Mouse (Mus musculus): ENCODE data around the gene Gbp6. TPM values are rescaled to one million over a fixed set of nuclear protein-coding genes. Genes with fewer than 3 reads are reported as not detected.
"Not testable (repeated sequence)": the region's sequence is repeated elsewhere in the genome, so short reads cannot be mapped to it uniquely, and the experiment has no call there.

Gene Gbp6
- 3.1 and 4.5 TPM in 2 replicates for polyA plus RNA-seq (2015; fragmentation: Nextera tagmentation; extraction: Ambion mirVana)

DNA sequence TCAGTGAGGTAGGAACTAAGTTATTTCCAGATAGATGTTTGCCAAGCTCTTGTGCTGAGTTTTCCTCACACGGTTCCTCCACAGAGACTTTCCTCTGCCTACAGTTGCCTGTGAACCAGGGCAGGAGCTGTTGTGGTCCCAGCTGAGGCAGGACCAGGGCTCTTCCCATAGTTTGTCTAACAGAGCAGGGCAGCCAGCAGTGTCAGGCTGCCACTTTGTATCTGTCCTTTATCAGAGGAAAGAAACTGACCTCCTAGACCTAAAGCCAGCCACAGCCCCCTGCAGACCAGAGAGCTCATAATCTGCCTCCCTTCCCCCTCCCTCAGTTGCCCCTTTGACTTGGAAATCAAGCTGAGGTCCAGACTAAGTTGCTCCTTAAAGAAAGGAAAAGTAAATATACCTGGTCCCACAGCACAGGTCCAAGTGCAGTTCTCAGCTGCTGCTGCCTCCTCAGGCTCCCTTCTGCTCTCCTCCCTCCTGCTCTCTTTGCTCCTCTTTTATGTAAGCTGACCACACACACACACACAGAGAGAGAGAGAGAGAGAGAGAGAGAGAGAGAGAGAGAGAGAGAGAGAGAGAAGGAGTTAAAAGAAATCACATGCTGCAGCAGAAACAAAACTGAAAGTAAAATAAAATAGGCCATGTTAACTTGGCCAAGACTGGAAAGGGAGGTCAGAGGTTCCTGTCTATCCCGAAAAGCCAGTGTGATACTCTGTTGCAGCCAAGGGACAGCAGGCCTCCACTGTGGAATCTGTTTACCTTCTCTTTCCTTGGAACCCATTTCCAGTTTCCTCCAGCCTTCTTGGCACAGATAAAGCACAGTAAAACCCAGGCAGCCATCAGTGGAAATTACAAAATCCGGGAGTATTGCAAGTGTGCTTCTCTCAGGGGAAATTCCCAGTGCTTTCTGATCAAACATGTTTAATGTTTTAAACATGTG lies at the start of gene Gbp6, which contains the start of gene Gm43302:
TSS of gene Gbp6 (minus strand) at position 473 of the 940 bp plus-strand sequence.
TSS of gene Gm43302 (minus strand) at position 470 of the 940 bp plus-strand sequence.
- peak; percentile 80 for DNase-seq (ENCODE audit: low spot score)

DNA sequence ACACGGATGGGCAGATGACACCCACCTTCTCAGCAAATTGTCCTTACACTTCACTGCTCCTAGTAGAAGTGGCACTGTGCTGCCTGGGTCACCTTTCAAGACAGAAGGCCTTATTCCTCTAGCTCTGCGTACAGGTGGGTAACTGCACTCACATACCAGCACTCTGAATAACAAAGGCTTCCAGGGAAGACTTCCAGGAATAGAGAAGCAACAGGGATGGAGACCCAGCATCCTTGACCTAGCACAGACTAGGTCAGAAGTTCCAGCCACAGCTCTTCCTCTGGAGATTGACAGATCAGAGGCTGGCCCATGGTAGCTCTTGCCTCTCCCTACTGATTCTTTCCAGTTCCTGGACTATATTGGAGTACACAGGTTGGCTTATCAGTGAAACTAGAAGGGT lies 47.8 kb upstream of the Gbp6 start:
- 78% methylated on average over 2 of the region's 2 CpGs for WGBS
- ATAC-seq (no peak), DNase-seq (ENCODE audit: low spot score) (no peak)
- Histone ChIP-seq H3K4me3 (ENCODE audit: low read depth, low read length) (no peak overlapping the region), H3K9me3 (ENCODE audit: low read length) (no peaks in the 10 kb centered on the region), H3K36me3 (ENCODE audit: insufficient read depth, low read length) (no peaks in the 10 kb centered on the region), H3K9ac (replicated peaks; ENCODE audit: low read depth) (no peak overlapping the region), H3K4me1 (ENCODE audit: insufficient read depth, low read depth, low read length) (no peaks in the 10 kb centered on the region; the same call in 1 of the 2 replicates), H3K27me3 (replicated peaks; ENCODE audit: insufficient read depth, low read length) (no peaks in the 10 kb centered on the region), H3K4me2 (replicated peaks; ENCODE audit: low read depth, low read length) (no peak overlapping the region), H3K27ac (ENCODE audit: low read length) (no peak overlapping the region)
- TF ChIP-seq CTCF (IDR thresholded peaks at IDR 0.05) (no peak), EP300 (IDR thresholded peaks at IDR 0.05) (no peak)

More for the DNA sequence above, at the start of gene Gbp6, which contains the start of gene Gm43302:
- not testable (repeated sequence) for H3K9ac ChIP-seq (replicated peaks; ENCODE audit: low read depth); H3K4me1 ChIP-seq (ENCODE audit: insufficient read depth, low read depth, low read length); H3K9me3 ChIP-seq (ENCODE audit: low read length); H3K36me3 ChIP-seq (ENCODE audit: insufficient read depth, low read length); H3K27me3 ChIP-seq (replicated peaks; ENCODE audit: insufficient read depth, low read length)
- ATAC-seq, result peak; percentile 79
- WGBS, result 16% methylated on average over 3 of the region's 3 CpGs
- Histone ChIP-seq H3K4me3 (ENCODE audit: low read depth, low read length) (0 out of 2 replicates have a peak within 1 kb of the TSS, but pooled peaks have one; percentile 4), H3K27ac (ENCODE audit: low read length) (peak within 1 kb of the TSS; percentile 63), H3K4me2 (replicated peaks; ENCODE audit: low read depth, low read length) (peak within 1 kb of the TSS; percentile 46)
- TF ChIP-seq EP300 (IDR thresholded peaks at IDR 0.05), result 0 out of 2 replicates have a peak, but pooled peaks have one; percentile 28

DNA sequence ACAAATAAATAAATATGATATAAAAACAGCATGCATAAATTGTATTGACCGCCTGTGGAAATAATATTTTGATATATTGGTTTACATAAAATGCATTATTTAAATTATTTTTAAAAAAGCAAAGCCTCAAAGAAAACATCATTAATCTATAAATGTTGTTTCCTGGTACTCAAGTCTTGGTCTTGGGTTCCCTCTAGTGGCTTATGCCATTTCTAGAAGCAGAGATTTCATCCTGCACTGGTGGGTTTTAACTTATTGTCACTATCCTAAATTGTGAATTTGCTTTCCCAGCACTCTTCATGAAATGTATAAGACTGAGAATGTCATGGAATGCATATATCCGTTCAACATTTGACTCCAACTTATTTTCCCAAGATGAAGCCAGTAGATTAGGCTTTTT lies 29.0 kb upstream of the Gbp6 start:
- Histone ChIP-seq H3K27me3 (replicated peaks; ENCODE audit: insufficient read depth, low read length) (no peaks in the 10 kb centered on the region), H3K4me3 (ENCODE audit: low read depth, low read length) (no peak overlapping the region), H3K36me3 (ENCODE audit: insufficient read depth, low read length) (no peaks in the 10 kb centered on the region), H3K4me2 (replicated peaks; ENCODE audit: low read depth, low read length) (no peak overlapping the region), H3K4me1 (ENCODE audit: insufficient read depth, low read depth, low read length) (no peaks in the 10 kb centered on the region), H3K27ac (ENCODE audit: low read length) (no peak overlapping the region), H3K9me3 (ENCODE audit: low read length) (no peaks in the 10 kb centered on the region), H3K9ac (replicated peaks; ENCODE audit: low read depth) (no peak overlapping the region)
- 71% methylated on average over 2 of the region's 2 CpGs for WGBS
- peak; percentile 36 for DNase-seq (ENCODE audit: low spot score)
- no peak for ATAC-seq
- TF ChIP-seq EP300 (IDR thresholded peaks at IDR 0.05) (no peak), CTCF (IDR thresholded peaks at IDR 0.05) (peak; percentile 60)

DNA sequence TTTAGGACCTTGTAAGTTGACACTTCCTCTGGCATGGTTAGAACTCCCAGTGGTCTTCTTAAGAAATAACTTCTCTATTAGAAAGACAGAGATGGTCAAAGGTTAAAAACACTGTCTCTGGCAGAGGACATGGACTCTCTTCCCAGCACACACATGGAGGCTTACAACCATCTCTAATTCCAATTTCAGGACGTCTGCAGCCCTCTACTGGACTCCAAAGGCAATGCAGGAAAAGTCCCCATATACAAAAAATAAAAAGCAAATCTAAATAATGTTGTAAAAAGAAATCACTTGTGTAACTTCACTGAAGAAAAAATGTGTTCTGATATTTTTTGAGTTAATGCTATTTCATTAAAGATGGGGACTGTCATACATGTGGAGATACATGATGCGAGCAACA lies 17.4 kb upstream of the Gbp6 start:
- H3K9me3 ChIP-seq (ENCODE audit: low read length), result no peaks in the 10 kb centered on the region
- no peak overlapping the region for H3K4me3 ChIP-seq (ENCODE audit: low read depth, low read length)
- no peak overlapping the region for H3K27ac ChIP-seq (ENCODE audit: low read length)
- H3K36me3 ChIP-seq (ENCODE audit: insufficient read depth, low read length), result no peaks in the 10 kb centered on the region
- TF ChIP-seq EP300 (IDR thresholded peaks at IDR 0.05), result no peak
- no peak; the same call in 1 of the 2 replicates for TF ChIP-seq CTCF (IDR thresholded peaks at IDR 0.05)
- no peaks in the 10 kb centered on the region for H3K27me3 ChIP-seq (replicated peaks; ENCODE audit: insufficient read depth, low read length)
- 70% methylated on average over 2 of the region's 2 CpGs for WGBS
- no peak for DNase-seq (ENCODE audit: low spot score)
- H3K4me2 ChIP-seq (replicated peaks; ENCODE audit: low read depth, low read length), result no peak overlapping the region
- no peak for ATAC-seq
- H3K9ac ChIP-seq (replicated peaks; ENCODE audit: low read depth), result no peak overlapping the region
- H3K4me1 ChIP-seq (ENCODE audit: insufficient read depth, low read depth, low read length), result no peaks in the 10 kb centered on the region

DNA sequence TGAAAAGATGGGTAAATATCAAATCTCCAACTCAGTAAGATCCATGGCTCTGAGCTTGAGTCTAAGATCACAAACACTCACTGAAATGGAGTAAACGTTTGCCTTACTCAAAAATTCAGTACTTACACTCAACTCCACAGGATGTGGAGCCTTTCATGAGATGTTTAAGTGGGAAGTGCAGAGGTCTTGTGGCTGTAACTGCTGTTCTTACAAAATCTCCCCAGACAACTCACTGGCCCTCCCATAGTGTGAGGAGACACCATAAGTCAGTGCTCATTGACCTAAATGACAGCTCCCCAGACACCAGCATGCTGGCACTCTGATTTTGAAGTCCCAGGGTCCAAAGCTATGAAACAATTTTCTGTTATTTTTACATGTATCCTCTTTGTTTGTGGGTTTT lies 15.7 kb upstream of the Gbp6 start:
- not testable (repeated sequence) for H3K36me3 ChIP-seq (ENCODE audit: insufficient read depth, low read length); H3K27ac ChIP-seq (ENCODE audit: low read length); H3K4me2 ChIP-seq (replicated peaks; ENCODE audit: low read depth, low read length); DNase-seq (ENCODE audit: low spot score); H3K27me3 ChIP-seq (replicated peaks; ENCODE audit: insufficient read depth, low read length); H3K4me3 ChIP-seq (ENCODE audit: low read depth, low read length); ATAC-seq; H3K9ac ChIP-seq (replicated peaks; ENCODE audit: low read depth); H3K4me1 ChIP-seq (ENCODE audit: insufficient read depth, low read depth, low read length); H3K9me3 ChIP-seq (ENCODE audit: low read length)
- WGBS, result 28% methylated on average over 1 of the region's 1 CpGs

DNA sequence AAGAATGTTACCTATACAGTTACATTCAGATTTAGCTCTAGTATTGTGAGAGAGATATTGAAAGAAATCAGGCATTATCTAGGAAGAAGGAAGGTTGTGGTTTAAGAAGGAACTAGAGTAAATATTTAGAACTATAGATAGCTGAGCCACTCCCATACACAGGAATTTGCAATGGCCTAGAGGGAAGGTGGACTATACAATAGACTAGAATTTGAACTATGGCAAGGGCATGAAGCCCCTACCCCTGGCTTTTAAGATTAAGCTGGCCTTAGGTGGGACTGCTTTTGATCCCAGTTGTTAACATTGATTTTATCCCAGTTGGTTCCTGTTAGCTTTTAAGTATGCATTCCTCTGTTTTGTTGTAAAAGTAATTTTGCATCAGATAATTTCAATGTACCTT lies 13.4 kb upstream of the Gbp6 start:
- H3K36me3 ChIP-seq (ENCODE audit: insufficient read depth, low read length); DNase-seq (ENCODE audit: low spot score); H3K9ac ChIP-seq (replicated peaks; ENCODE audit: low read depth); H3K27ac ChIP-seq (ENCODE audit: low read length); H3K4me1 ChIP-seq (ENCODE audit: insufficient read depth, low read depth, low read length); ATAC-seq; H3K27me3 ChIP-seq (replicated peaks; ENCODE audit: insufficient read depth, low read length); H3K4me3 ChIP-seq (ENCODE audit: low read depth, low read length); H3K9me3 ChIP-seq (ENCODE audit: low read length); H3K4me2 ChIP-seq (replicated peaks; ENCODE audit: low read depth, low read length): not testable (repeated sequence)

Data from lung, postnatal 0 days (tissue).